Mouse (Mus musculus): Measurements from ENCODE around the gene Ift122. TPM values are rescaled to one million over a fixed set of nuclear protein-coding genes. Genes with fewer than 3 reads are reported as not detected.

Ift122 gene
- polyA plus RNA-seq, 1 experiment from 2014 or later, result 25.9 TPM

- 83% methylated on average over 3 of the region's 3 CpGs for WGBS
- H3K36me3 ChIP-seq (ENCODE audit: control insufficient read depth, insufficient read depth, low read length), result peaks cover 12% of the 10 kb centered on the region; the same call in 1 of the 2 replicates
Observed at GRCm38 (mm10) chr6:115892363-115892762, 39.1 kb downstream of the Ift122 start.

GRCm38 (mm10) chr6:115896346-115896745, 43.1 kb downstream of the Ift122 start:
- ATAC-seq (ENCODE audit: low FRiP score) (no peak), DNase-seq (ENCODE audit: low spot score, missing footprints) (no peak)
- H3K4me1 ChIP-seq (ENCODE audit: control insufficient read depth, insufficient read depth, low read length), result peaks cover 7% of the 10 kb centered on the region; the same call in 1 of the 2 replicates
- H3K36me3 ChIP-seq (ENCODE audit: control insufficient read depth, insufficient read depth, low read length), result peaks cover 5% of the 10 kb centered on the region; the same call in 1 of the 2 replicates
- H3K27ac ChIP-seq (ENCODE audit: low read depth, low read length), result no peak overlapping the region
- H3K27me3 ChIP-seq (ENCODE audit: control insufficient read depth, insufficient read depth, low read length), result no peaks in the 10 kb centered on the region
- H3K9ac ChIP-seq (ENCODE audit: low read length), result no peak overlapping the region
- no peak overlapping the region for H3K4me3 ChIP-seq (ENCODE audit: low read depth, low read length)
- no peaks in the 10 kb centered on the region for H3K9me3 ChIP-seq (ENCODE audit: control insufficient read depth, low read length)
- H3K4me2 ChIP-seq, result no peak overlapping the region
- WGBS, result 86% methylated on average over 1 of the region's 1 CpGs

More at GRCm38 (mm10) chr6:115892363-115892762, 39.1 kb downstream of the Ift122 start:
- peaks cover 7% of the 10 kb centered on the region; the same call in 1 of the 2 replicates for H3K4me1 ChIP-seq (ENCODE audit: control insufficient read depth, insufficient read depth, low read length)
- H3K9ac ChIP-seq (ENCODE audit: low read length), result no peak overlapping the region
- H3K4me2 ChIP-seq, result no peak overlapping the region
- H3K27me3 ChIP-seq (ENCODE audit: control insufficient read depth, insufficient read depth, low read length), result no peaks in the 10 kb centered on the region
- H3K9me3 ChIP-seq (ENCODE audit: control insufficient read depth, low read length), result peaks cover 2% of the 10 kb centered on the region; the same call in 1 of the 2 replicates
- H3K27ac ChIP-seq (ENCODE audit: low read depth, low read length), result no peak overlapping the region
- DNase-seq (ENCODE audit: low spot score, missing footprints) (peak; percentile 65), ATAC-seq (ENCODE audit: low FRiP score) (no peak)
- no peak overlapping the region for H3K4me3 ChIP-seq (ENCODE audit: low read depth, low read length)

GRCm38 (mm10) chr6:115897117-115897516, 43.8 kb downstream of the Ift122 start:
- peaks cover 2% of the 10 kb centered on the region; the same call in 1 of the 2 replicates for H3K36me3 ChIP-seq (ENCODE audit: control insufficient read depth, insufficient read depth, low read length)

DNA sequence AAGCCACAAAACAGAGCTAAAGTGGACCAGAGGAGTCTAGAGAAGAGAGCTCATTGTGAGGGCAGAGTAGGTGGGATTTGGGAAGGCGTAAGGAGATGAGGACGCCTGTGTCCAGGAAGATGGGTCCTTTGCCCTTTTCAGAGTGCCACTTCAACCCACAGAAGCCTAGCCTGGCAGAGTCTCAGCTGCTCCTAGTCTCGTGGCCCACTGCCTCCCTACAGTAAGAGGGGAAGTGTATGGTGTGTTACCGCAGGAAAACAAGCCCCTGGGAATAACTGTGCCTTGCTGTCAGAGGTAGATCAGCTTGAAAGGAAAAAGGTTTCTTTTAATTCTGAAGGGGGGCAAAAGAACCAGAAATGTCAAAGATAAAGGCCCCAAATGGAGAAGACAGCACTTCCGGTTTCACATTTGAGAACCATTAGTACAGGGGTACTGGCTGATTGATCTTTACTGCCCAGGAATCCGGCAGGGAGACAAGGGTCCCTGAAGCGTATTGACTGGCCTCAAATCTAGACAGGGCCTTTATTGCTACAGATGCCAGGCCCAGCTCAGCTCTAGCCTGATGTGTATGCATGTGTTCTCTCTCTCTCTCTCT, 44.8 kb downstream of the Ift122 start:
- ATAC-seq (ENCODE audit: low FRiP score) (no peak), DNase-seq (ENCODE audit: low spot score, missing footprints) (peak; percentile 53)
- H3K27me3 ChIP-seq (ENCODE audit: control insufficient read depth, insufficient read depth, low read length), result no peaks in the 10 kb centered on the region
- no peaks in the 10 kb centered on the region for H3K4me1 ChIP-seq (ENCODE audit: control insufficient read depth, insufficient read depth, low read length)
- no peak overlapping the region for H3K27ac ChIP-seq (ENCODE audit: low read depth, low read length)
- H3K4me2 ChIP-seq, result no peak overlapping the region
- H3K4me3 ChIP-seq (ENCODE audit: low read depth, low read length), result no peak overlapping the region
- no peaks in the 10 kb centered on the region for H3K36me3 ChIP-seq (ENCODE audit: control insufficient read depth, insufficient read depth, low read length)
- H3K9ac ChIP-seq (ENCODE audit: low read length), result no peak overlapping the region
- H3K9me3 ChIP-seq (ENCODE audit: control insufficient read depth, low read length), result no peaks in the 10 kb centered on the region
- WGBS, result 86% methylated on average over 7 of the region's 7 CpGs

More at GRCm38 (mm10) chr6:115897117-115897516, 43.8 kb downstream of the Ift122 start:
- no peak overlapping the region for H3K9ac ChIP-seq (ENCODE audit: low read length)
- no peaks in the 10 kb centered on the region for H3K9me3 ChIP-seq (ENCODE audit: control insufficient read depth, low read length)
- ATAC-seq (ENCODE audit: low FRiP score) (no peak), DNase-seq (ENCODE audit: low spot score, missing footprints) (peak; percentile 33)
- H3K27me3 ChIP-seq (ENCODE audit: control insufficient read depth, insufficient read depth, low read length), result no peaks in the 10 kb centered on the region
- H3K4me1 ChIP-seq (ENCODE audit: control insufficient read depth, insufficient read depth, low read length), result peaks cover under 1% of the 10 kb centered on the region; the same call in 1 of the 2 replicates
- no peak overlapping the region for H3K4me2 ChIP-seq
- WGBS, result 85% methylated on average over 4 of the region's 4 CpGs
- H3K4me3 ChIP-seq (ENCODE audit: low read depth, low read length), result no peak overlapping the region
- H3K27ac ChIP-seq (ENCODE audit: low read depth, low read length), result no peak overlapping the region

GRCm38 (mm10) chr6:115901062-115901461, 47.8 kb downstream of the Ift122 start:
- Histone ChIP-seq H3K9me3 (ENCODE audit: control insufficient read depth, low read length) (no peaks in the 10 kb centered on the region), H3K4me3 (ENCODE audit: low read depth, low read length) (no peak overlapping the region), H3K27ac (ENCODE audit: low read depth, low read length) (no peak overlapping the region), H3K4me1 (ENCODE audit: control insufficient read depth, insufficient read depth, low read length) (no peaks in the 10 kb centered on the region), H3K4me2 (no peak overlapping the region), H3K36me3 (ENCODE audit: control insufficient read depth, insufficient read depth, low read length) (no peaks in the 10 kb centered on the region), H3K9ac (ENCODE audit: low read length) (no peak overlapping the region), H3K27me3 (ENCODE audit: control insufficient read depth, insufficient read depth, low read length) (no peaks in the 10 kb centered on the region)
- peak; percentile 66; the same call in 1 of the 2 replicates for ATAC-seq (ENCODE audit: low FRiP score)
- DNase-seq (ENCODE audit: low spot score, missing footprints), result peak; percentile 86
- WGBS, result 40% methylated on average over 3 of the region's 3 CpGs

- ATAC-seq (ENCODE audit: low FRiP score) (no peak), DNase-seq (ENCODE audit: low spot score, missing footprints) (peak; percentile 77)
- no peak overlapping the region for H3K4me3 ChIP-seq (ENCODE audit: low read depth, low read length)
- H3K4me1 ChIP-seq (ENCODE audit: control insufficient read depth, insufficient read depth, low read length), result no peaks in the 10 kb centered on the region
- H3K9me3 ChIP-seq (ENCODE audit: control insufficient read depth, low read length), result no peaks in the 10 kb centered on the region
- H3K9ac ChIP-seq (ENCODE audit: low read length), result no peak overlapping the region
- H3K27ac ChIP-seq (ENCODE audit: low read depth, low read length), result no peak overlapping the region
- WGBS, result 82% methylated on average over 8 of the region's 8 CpGs
- no peak overlapping the region for H3K4me2 ChIP-seq
- no peaks in the 10 kb centered on the region for H3K36me3 ChIP-seq (ENCODE audit: control insufficient read depth, insufficient read depth, low read length)
- no peaks in the 10 kb centered on the region for H3K27me3 ChIP-seq (ENCODE audit: control insufficient read depth, insufficient read depth, low read length)
Observed at GRCm38 (mm10) chr6:115901489-115901931, 48.2 kb downstream of the Ift122 start.

DNA sequence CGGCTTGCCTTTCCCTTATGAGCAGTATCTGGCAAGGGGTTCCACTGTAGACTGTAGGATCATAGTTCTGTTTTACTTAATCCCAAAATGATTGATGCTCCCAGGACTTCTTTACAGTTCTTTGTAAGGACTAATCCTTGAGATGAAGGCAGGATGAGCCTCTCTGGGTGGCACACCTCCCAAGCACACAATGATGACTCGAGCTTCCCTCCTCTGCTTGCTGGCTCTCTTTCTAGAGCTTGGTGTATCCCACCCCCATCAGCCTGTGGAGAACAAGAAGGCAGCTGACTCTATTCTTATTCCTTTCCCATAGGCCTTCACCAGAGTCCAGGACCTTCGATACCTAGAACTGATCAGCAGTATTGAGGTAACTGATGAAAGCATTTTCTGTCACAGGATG, 49.3 kb downstream of the Ift122 start:
- H3K27ac ChIP-seq (ENCODE audit: low read depth, low read length), result no peak overlapping the region
- no peaks in the 10 kb centered on the region for H3K36me3 ChIP-seq (ENCODE audit: control insufficient read depth, insufficient read depth, low read length)
- no peak for ATAC-seq (ENCODE audit: low FRiP score)
- H3K4me2 ChIP-seq, result no peak overlapping the region
- WGBS, result 78% methylated on average over 3 of the region's 3 CpGs
- peak; percentile 75 for DNase-seq (ENCODE audit: low spot score, missing footprints)
- no peak overlapping the region for H3K9ac ChIP-seq (ENCODE audit: low read length)
- no peak overlapping the region for H3K4me3 ChIP-seq (ENCODE audit: low read depth, low read length)
- no peaks in the 10 kb centered on the region for H3K27me3 ChIP-seq (ENCODE audit: control insufficient read depth, insufficient read depth, low read length)
- no peaks in the 10 kb centered on the region for H3K9me3 ChIP-seq (ENCODE audit: control insufficient read depth, low read length)
- H3K4me1 ChIP-seq (ENCODE audit: control insufficient read depth, insufficient read depth, low read length), result no peaks in the 10 kb centered on the region

DNA sequence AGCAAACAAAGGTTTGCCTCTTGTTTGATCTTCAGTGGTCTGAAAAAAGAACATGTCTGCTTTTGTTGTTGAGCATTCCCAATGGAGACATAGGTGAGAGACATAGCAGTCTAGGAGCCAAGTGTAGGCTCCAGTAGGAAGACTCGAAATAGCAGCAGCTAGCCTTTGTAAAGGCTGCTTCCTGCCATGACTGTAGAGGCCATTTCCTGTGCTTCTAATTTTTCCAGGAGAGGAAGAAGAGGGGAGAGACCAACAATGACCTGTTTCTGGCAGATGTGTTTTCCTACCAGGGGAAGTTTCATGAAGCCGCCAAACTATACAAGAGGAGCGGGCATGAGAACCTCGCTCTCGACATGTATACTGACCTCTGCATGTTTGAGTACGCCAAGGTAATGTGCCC, 52.3 kb downstream of the Ift122 start:
- H3K4me1 ChIP-seq (ENCODE audit: control insufficient read depth, insufficient read depth, low read length), result no peaks in the 10 kb centered on the region
- DNase-seq (ENCODE audit: low spot score, missing footprints) (no peak), ATAC-seq (ENCODE audit: low FRiP score) (no peak)
- no peaks in the 10 kb centered on the region for H3K27me3 ChIP-seq (ENCODE audit: control insufficient read depth, insufficient read depth, low read length)
- no peak overlapping the region for H3K4me3 ChIP-seq (ENCODE audit: low read depth, low read length)
- WGBS, result 99% methylated on average over 6 of the region's 6 CpGs
- H3K27ac ChIP-seq (ENCODE audit: low read depth, low read length), result no peak overlapping the region
- no peaks in the 10 kb centered on the region for H3K9me3 ChIP-seq (ENCODE audit: control insufficient read depth, low read length)
- no peak overlapping the region for H3K4me2 ChIP-seq
- no peak overlapping the region for H3K9ac ChIP-seq (ENCODE audit: low read length)
- no peaks in the 10 kb centered on the region for H3K36me3 ChIP-seq (ENCODE audit: control insufficient read depth, insufficient read depth, low read length)

GRCm38 (mm10) chr6:115906455-115906854, 53.2 kb downstream of the Ift122 start:
- Histone ChIP-seq H3K9ac (ENCODE audit: low read length) (no peak overlapping the region), H3K36me3 (ENCODE audit: control insufficient read depth, insufficient read depth, low read length) (no peaks in the 10 kb centered on the region), H3K27ac (ENCODE audit: low read depth, low read length) (no peak overlapping the region), H3K4me2 (no peak overlapping the region), H3K27me3 (ENCODE audit: control insufficient read depth, insufficient read depth, low read length) (no peaks in the 10 kb centered on the region), H3K4me1 (ENCODE audit: control insufficient read depth, insufficient read depth, low read length) (no peaks in the 10 kb centered on the region), H3K4me3 (ENCODE audit: low read depth, low read length) (no peak overlapping the region), H3K9me3 (ENCODE audit: control insufficient read depth, low read length) (no peaks in the 10 kb centered on the region)
- ATAC-seq (ENCODE audit: low FRiP score) (no peak), DNase-seq (ENCODE audit: low spot score, missing footprints) (no peak)
- 93% methylated on average over 1 of the region's 1 CpGs for WGBS
